Mouse (Mus musculus): ENCODE data around the gene Sec22b. TPM values are rescaled to one million over a fixed set of nuclear protein-coding genes. Genes with fewer than 3 reads are reported as not detected.
A peak's percentile ranks its signal among the peaks of the same experiment; 100 is the strongest.

The Sec22b gene
- polyA plus RNA-seq, 1 experiment from 2014 or later: 109 TPM

- no peak overlapping the region for H3K4me3 ChIP-seq (ENCODE audit: low read depth, low read length)
- ATAC-seq (replicated peaks; ENCODE audit: low FRiP score) (no peak), DNase-seq (ENCODE audit: low spot score) (no peak)
- peak overlapping the region; percentile 31; the same call in 1 of the 2 replicates for H3K4me2 ChIP-seq
- H3K27ac ChIP-seq (ENCODE audit: low read depth, low read length): no peak overlapping the region
- 10% methylated on average over 7 of the region's 7 CpGs for WGBS
- no peaks in the 10 kb centered on the region for H3K9me3 ChIP-seq (ENCODE audit: control insufficient read depth, low read length)
- no peaks in the 10 kb centered on the region for H3K36me3 ChIP-seq (ENCODE audit: control insufficient read depth, insufficient read depth, low read length)
- H3K9ac ChIP-seq (ENCODE audit: low read depth, low read length): no peak overlapping the region
- no peaks in the 10 kb centered on the region for H3K27me3 ChIP-seq (replicated peaks; ENCODE audit: control insufficient read depth, insufficient read depth, low read length)
- H3K4me1 ChIP-seq (replicated peaks; ENCODE audit: control insufficient read depth, insufficient read depth, low read length): peaks cover 28% of the 10 kb centered on the region
These were observed 70.1 kb downstream of the Sec22b start for GRCm38 (mm10) chr3:97971117-97971516.

GRCm38 (mm10) chr3:97972200-97972599, 71.2 kb downstream of the Sec22b start:
- no peak overlapping the region for H3K9ac ChIP-seq (ENCODE audit: low read depth, low read length)
- H3K4me1 ChIP-seq (replicated peaks; ENCODE audit: control insufficient read depth, insufficient read depth, low read length): peaks cover 28% of the 10 kb centered on the region
- no peak for DNase-seq (ENCODE audit: low spot score)
- no peak overlapping the region for H3K4me2 ChIP-seq
- no peak overlapping the region for H3K4me3 ChIP-seq (ENCODE audit: low read depth, low read length)
- no peaks in the 10 kb centered on the region for H3K27me3 ChIP-seq (replicated peaks; ENCODE audit: control insufficient read depth, insufficient read depth, low read length)
- no peak overlapping the region for H3K27ac ChIP-seq (ENCODE audit: low read depth, low read length)
- no peaks in the 10 kb centered on the region for H3K36me3 ChIP-seq (ENCODE audit: control insufficient read depth, insufficient read depth, low read length)
- 29% methylated on average over 5 of the region's 5 CpGs for WGBS
- no peaks in the 10 kb centered on the region for H3K9me3 ChIP-seq (ENCODE audit: control insufficient read depth, low read length)
- 0 out of 2 replicates have a peak, but pooled peaks have one; percentile 23 for ATAC-seq (replicated peaks; ENCODE audit: low FRiP score)

DNA sequence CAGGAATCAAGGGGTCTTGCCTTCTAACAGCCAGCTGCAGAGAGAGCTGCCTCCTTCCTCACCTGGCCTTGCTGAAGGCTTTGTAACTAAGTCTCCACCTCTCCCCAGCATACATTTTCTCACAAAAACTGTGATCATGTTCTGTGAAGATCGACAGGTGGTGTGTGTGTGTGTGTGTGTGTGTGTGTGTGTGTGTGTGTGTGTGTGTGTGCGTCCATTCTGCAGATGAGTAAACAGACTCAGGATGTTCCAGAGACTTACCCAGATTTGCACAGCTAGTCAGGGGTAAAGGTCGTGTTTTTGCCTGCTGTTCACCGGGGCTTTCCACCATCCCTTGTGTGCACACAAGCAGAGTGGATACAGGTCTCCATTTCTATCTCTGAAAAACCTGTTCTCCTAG, 71.7 kb downstream of the Sec22b start:
- Histone ChIP-seq H3K4me3 (ENCODE audit: low read depth, low read length) (no peak overlapping the region), H3K4me1 (replicated peaks; ENCODE audit: control insufficient read depth, insufficient read depth, low read length) (peaks cover 27% of the 10 kb centered on the region), H3K36me3 (ENCODE audit: control insufficient read depth, insufficient read depth, low read length) (no peaks in the 10 kb centered on the region), H3K4me2 (no peak overlapping the region), H3K27me3 (replicated peaks; ENCODE audit: control insufficient read depth, insufficient read depth, low read length) (no peaks in the 10 kb centered on the region), H3K27ac (ENCODE audit: low read depth, low read length) (no peak overlapping the region), H3K9ac (ENCODE audit: low read depth, low read length) (no peak overlapping the region), H3K9me3 (ENCODE audit: control insufficient read depth, low read length) (no peaks in the 10 kb centered on the region)
- no peak for DNase-seq (ENCODE audit: low spot score)
- 64% methylated on average over 4 of the region's 4 CpGs for WGBS
- no peak for ATAC-seq (replicated peaks; ENCODE audit: low FRiP score)

Other genes starting within 250 kb of the Sec22b start
- gene Prkab2, start 243.0 kb upstream of the Sec22b start, polyA plus RNA-seq (2014; fragmentation: Nextera tagmentation; extraction: Ambion mirVana): 4.5 and 5.4 TPM in 2 replicates
- not detected in 2 replicates for gene Gm17651, start 226.5 kb upstream of the Sec22b start, polyA plus RNA-seq (2014; fragmentation: Nextera tagmentation; extraction: Ambion mirVana)
- 16.8 and 16.9 TPM in 2 replicates for gene Pde4dip, start 12.5 kb upstream of the Sec22b start, polyA plus RNA-seq (2014; fragmentation: Nextera tagmentation; extraction: Ambion mirVana)
- 17.2 and 18.4 TPM in 2 replicates for gene Notch2, start 112.3 kb downstream of the Sec22b start, polyA plus RNA-seq (2014; fragmentation: Nextera tagmentation; extraction: Ambion mirVana)